Mouse (Mus musculus) G1E (cell line): ENCODE data around the gene Ptprn.

Experiments
- CTCF ChIP-seq: IDR thresholded peaks from 2 replicates; pipeline ENCODE4 v1.5.1; 2012; ENCODE audit warnings: low read depth, low read length, inconsistent platforms, mixed read lengths
- GATA1 ChIP-seq: IDR thresholded peaks from 2 replicates; pipeline ENCODE4 v1.6.1; 2012; ENCODE audit warnings: borderline replicate concordance, low read length, inconsistent platforms, mixed read lengths
- GATA2 ChIP-seq: IDR thresholded peaks from 2 replicates; pipeline ENCODE4 v1.6.1; 2012; ENCODE audit warnings: low read depth, low read length, inconsistent platforms, borderline replicate concordance
- POLR2AphosphoS5 ChIP-seq: IDR thresholded peaks from 2 replicates; pipeline ENCODE4 v1.6.1; 2012; ENCODE audit warnings: low read depth, low read length, inconsistent platforms; ENCODE audit not compliant: insufficient replicate concordance
- TAL1 ChIP-seq: conservative IDR thresholded peaks from 2 replicates; pipeline ENCODE4 v1.6.1; 2012; ENCODE audit warnings: low read depth, low read length, inconsistent platforms, mixed read lengths

DNA sequence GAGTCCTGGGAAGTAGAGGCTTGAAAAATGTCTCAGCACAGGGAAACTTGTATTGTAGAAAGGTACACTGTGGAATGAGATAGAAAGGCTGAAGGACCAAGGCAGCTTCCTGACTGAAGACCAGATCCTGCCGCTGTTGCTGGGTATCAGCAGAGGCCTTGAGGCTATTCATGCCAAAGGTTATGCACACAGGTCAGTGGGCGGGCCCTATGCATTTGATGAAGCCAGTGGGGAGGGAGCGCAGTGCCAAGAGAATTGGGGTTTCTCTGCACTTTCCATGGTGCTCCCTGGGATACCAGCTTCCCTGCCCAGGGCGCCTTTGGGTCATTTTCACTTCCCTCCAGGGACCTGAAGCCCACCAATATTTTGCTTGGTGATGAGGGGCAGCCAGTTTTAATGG, 51.8 kb downstream of the Ptprn start:
- TF ChIP-seq CTCF (no peak), TAL1 (no peak), POLR2AphosphoS5 (no peak; the same call in 1 of the 2 replicates), GATA1 (no peak), GATA2 (no peak)
